Mouse (Mus musculus) kidney, postnatal 36 days (tissue): ENCODE data around the gene Mfsd14a.

ENCODE experiments used
- DNase-seq, 2 experiments: peaks; one replicate each; pipeline ENCODE4 v3.0.0; 2021 to 2022; ENCODE audit warnings: mixed read lengths in 2 of 2

The Mfsd14a gene

GRCm38 (mm10) chr3:116599705-116600104 lies 62.8 kb downstream of the Mfsd14a start:
- no peak for DNase-seq

- no peak for DNase-seq
These were observed 66.9 kb downstream of the Mfsd14a start for GRCm38 (mm10) chr3:116595603-116595991.

GRCm38 (mm10) chr3:116594728-116595602 lies 67.5 kb downstream of the Mfsd14a start, which contains the start of gene Sass6:
Sass6 (plus strand) TSS chr3:116594982.
- DNase-seq, result peak; percentile 99 to 100

GRCm38 (mm10) chr3:116594076-116594727 lies 68.3 kb downstream of the Mfsd14a start:
- DNase-seq, result no peak

GRCm38 (mm10) chr3:116582201-116582600 lies 80.3 kb downstream of the Mfsd14a start:
- no peak for DNase-seq
